Mouse (Mus musculus) hindbrain, embryonic 13.5 days (tissue): ENCODE measurements at regions not wholly inside any gene's neighbourhood (a gene's known extent, or its start where the extent isn't known, plus 50 kb on each side); places are given as distances from the start of the nearest gene placed in this dataset.

Experiments used
- ATAC-seq: fragments of 200-750 bp; cut with Nextera tagmentation; 2 replicates; pipeline ENCODE4 v1.8.0; 2017; ENCODE audit warnings: moderate TSS enrichment; ENCODE audit not compliant: low FRiP score
- H3K27ac ChIP-seq: fragments of 300-500 bp; sonication (generic); 2 replicates; pipeline ENCODE4 v1.5.1; 2015; ENCODE audit warnings: inconsistent platforms, mild to moderate bottlenecking, moderate library complexity
- H3K27me3 ChIP-seq: fragments of 300-500 bp; sonication (generic); 2 replicates; pipeline ENCODE4 v1.6.1; 2015; ENCODE audit warnings: mild to moderate bottlenecking, inconsistent platforms
- H3K36me3 ChIP-seq: fragments of 300-500 bp; sonication (generic); 2 replicates; pipeline ENCODE4 v1.6.1; 2015; ENCODE audit warnings: mild to moderate bottlenecking, inconsistent platforms
- H3K4me1 ChIP-seq: fragments of 300-500 bp; sonication (generic); replicated peaks from 2 replicates; pipeline ENCODE4 v1.6.1; 2015; ENCODE audit warnings: inconsistent platforms
- H3K4me2 ChIP-seq: fragments of 300-500 bp; sonication (generic); 2 replicates; pipeline ENCODE4 v1.6.1; 2015; ENCODE audit warnings: inconsistent platforms, mild to moderate bottlenecking, moderate library complexity
- H3K4me3 ChIP-seq: fragments of 300-500 bp; sonication (generic); 2 replicates; pipeline ENCODE4 v1.5.1; 2015; ENCODE audit warnings: mild to moderate bottlenecking, inconsistent platforms
- H3K9ac ChIP-seq: fragments of 300-500 bp; sonication (generic); 2 replicates; pipeline ENCODE4 v1.6.1; 2015; ENCODE audit warnings: mild to moderate bottlenecking, inconsistent platforms
- H3K9me3 ChIP-seq: fragments of 300-500 bp; sonication (generic); 2 replicates; pipeline ENCODE4 v1.6.1; 2016; ENCODE audit warnings: inconsistent platforms
- WGBS: fragments of 180-500 bp; shearing (Covaris S2); methylation state at CpG from one replicate; pipeline ENCODE4 v1.1.7; 2015; 5-methylcytosine and 5-hydroxymethylcytosine counted together

DNA sequence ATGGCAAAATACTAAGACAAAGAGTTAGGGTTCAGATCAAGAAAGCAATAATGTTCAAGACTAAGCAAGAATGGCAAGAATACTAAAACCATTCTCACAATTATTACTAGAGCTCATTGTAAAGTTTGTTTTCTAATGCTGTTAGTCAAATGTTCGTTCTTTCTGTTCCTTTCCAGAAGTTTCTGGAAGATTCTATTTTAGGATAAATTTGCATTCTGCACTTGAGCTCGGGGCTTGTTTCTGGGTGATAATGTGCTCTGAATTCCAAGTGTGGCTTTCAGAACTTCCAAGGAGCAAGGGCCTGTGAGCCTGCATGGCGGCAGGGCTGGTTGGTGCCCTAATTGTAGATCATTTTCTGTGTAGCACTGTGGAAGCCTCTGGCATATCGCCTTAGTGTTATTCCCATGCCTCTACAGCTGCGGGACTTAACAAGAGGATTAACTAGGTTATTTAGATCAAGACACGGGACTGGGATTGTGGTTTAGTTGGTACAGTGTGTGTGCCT, 57.1 kb upstream of the Sash1 start:
- H3K4me1 ChIP-seq, result 0 out of 2 replicates have a peak, but pooled peaks cover 4% of the 10 kb centered on the region
- WGBS, result 90% methylated on average over 6 of the region's 6 CpGs
- no peaks in the 10 kb centered on the region for H3K9me3 ChIP-seq
- H3K27me3 ChIP-seq, result no peaks in the 10 kb centered on the region
- ATAC-seq, result no peak
- H3K4me2 ChIP-seq, result no peak overlapping the region
- H3K36me3 ChIP-seq, result no peaks in the 10 kb centered on the region
- H3K9ac ChIP-seq, result no peak overlapping the region
- no peak overlapping the region for H3K27ac ChIP-seq
- no peak overlapping the region for H3K4me3 ChIP-seq

DNA sequence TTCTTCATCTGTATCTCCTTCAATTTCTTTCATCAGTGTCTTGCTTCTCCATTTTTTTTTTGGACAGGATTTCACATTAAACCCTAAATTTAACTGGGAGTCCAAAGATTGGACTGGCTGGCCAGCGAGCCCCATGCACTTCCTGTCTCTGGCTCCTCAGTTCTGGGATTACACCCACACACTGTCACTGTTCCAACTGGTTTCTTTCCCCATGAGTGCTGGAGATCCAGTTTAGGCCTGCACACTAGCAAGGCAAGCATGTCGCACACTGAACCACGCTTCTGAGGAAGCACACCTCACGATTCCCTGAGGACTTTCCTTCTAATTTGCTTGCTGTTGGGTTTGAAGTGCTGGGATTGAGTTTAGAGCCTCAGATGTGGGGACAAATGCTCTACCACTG, 50.5 kb upstream of the Sash1 start:
- H3K4me3 ChIP-seq, result no peak overlapping the region
- no peaks in the 10 kb centered on the region for H3K36me3 ChIP-seq
- H3K9ac ChIP-seq, result no peak overlapping the region
- 80% methylated on average over 4 of the region's 4 CpGs for WGBS
- H3K27me3 ChIP-seq, result no peaks in the 10 kb centered on the region
- no peak overlapping the region for H3K27ac ChIP-seq
- no peak for ATAC-seq
- no peaks in the 10 kb centered on the region for H3K9me3 ChIP-seq
- H3K4me2 ChIP-seq, result no peak overlapping the region
- H3K4me1 ChIP-seq, result no peaks in the 10 kb centered on the region
